Mouse (Mus musculus) kidney, postnatal 36 days (tissue): Measurements from ENCODE around the gene Spag9.

Experiments used
- DNase-seq, 2 experiments: peaks; one replicate each; pipeline ENCODE4 v3.0.0; 2021 to 2022; ENCODE audit warnings: mixed read lengths in 2 of 2

Gene Spag9

GRCm38 (mm10) chr11:94135581-94136001 lies 139.7 kb downstream of the Spag9 start:
- DNase-seq, result peak; percentile 52 to 69

DNA sequence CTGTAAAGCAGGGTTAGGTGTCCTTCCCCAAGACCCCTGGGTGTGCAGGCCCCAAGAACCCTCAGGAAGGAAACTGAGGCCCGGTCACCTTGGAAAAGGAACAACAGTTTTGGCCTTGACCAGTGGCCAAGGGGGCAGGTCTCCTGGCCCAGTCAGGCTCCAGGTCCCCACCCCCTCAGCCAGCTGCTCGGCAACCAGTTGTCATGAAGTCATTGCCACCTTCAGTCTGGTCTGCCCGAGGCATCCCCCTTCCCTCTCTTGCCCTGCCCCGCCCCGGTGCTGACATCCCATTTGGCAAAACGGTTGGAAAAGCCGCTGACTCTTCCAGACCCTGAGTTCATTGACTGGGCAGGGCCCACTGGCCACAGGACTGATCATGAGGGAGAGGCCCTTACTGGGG lies 140.8 kb downstream of the Spag9 start:
- peak; percentile 74 to 81 for DNase-seq

DNA sequence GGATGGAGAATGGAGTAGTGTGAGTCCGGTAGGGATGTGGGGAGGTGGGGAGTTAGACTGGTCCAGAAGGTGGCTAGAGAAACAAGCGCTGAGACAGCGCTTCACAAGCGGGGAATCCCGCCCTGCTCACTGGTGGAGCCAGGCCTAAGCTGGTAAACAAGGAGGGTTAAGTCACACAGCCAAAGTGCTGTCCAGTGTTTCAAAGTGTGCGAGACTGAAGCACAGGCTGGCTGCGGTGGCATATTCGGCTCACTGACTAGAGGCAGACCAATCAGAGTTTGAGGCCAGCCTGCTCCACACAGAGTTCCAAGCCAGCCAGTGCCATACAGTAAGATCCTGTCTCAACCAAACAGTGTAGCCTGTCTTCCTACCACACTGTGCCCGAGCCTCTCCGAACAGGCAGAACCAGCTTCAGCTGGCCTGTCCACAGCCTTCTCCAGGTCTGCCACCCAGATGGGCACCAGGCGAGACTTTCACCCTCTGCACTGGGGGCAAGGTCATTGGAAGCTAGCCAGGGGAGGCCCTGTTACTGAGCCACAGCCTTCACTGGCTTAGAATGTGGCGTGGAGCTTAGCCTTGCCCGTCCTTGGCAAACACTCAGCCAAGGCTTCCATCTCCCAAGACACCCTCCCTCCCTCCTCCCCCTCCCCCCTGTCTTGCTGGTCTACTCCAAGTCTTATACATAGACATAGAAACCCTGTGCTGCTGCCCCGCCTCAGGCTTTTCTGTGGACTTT lies 141.6 kb downstream of the Spag9 start:
- DNase-seq, result peak; percentile 94 to 97

DNA sequence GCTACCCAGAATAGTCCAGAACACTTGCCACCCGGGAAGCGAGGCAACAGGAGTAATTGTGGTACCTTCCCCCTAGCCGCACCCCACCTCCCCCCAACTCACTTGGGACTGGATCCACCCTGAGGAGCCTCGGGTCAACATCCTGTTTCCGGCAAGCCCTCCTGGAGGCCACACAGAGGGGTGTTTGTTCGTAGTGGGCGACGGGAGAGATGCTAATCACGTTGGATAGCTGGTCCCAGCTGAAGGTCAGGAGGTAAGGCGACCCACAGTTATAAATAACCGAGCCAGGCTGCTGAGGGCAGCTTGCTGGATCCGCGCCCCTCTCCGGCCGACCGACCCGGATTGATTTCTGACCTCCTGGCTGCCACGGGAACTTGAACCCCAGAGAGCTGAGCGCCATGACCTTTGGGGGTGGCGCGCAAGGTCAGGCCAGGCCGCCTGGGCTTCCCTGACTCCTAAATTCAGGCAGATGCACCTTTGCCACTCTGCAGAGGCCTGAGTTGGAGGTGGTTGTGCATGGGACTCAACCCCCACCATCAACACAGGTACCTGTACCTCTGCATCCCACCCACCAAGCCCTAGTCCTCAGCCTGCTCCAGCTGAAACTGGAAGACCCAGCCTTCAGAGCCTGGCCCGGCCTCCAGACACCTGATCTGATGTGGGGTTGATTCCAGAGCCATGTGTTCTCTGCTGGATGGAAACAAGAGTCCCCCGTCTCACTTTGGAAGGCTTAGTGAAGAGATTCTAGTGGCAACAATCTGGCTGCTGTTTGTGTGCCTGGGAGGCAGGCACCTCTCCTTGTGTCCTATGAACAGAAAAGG lies 142.7 kb downstream of the Spag9 start:
- DNase-seq, result peak; percentile 82

DNA sequence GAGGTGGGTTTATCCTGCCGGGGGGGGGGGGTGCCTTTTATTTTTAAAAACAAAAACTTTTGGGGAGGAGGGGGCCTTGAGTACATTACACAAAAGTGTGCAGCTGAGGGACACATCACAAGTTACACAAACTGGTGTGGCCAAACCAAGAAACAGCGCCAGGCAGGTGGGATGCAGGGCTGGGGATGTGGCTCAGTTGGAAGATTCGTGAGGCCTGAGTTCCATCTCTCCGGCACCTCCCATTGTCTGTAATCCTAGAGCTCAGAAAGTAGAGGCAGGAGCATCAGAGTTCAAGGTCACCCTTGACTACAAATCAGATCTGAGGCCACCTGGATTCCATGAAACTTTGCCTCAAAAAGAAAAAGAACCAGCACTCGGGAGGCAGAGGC lies 143.3 kb downstream of the Spag9 start:
- no peak for DNase-seq

DNA sequence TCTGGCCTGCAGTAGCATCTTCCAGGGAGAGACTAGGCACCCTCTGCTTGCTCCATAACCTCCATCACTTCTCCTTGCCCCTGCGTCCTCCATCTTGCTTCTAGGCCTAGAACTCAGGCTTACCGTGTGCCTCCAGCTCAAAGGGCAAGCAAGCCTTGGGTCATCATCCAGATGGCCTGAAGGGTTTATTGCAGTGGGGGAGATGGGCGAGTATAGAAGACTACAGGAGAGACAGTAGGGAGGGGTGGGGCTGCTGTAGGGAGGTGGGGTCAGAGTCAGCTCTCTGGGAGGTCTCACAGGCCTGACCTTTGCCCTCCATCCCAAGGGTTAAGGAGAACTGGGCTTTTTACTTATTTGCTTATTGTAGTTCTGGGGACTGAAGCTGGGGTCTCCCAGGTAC lies 144.6 kb downstream of the Spag9 start:
- no peak for DNase-seq

DNA sequence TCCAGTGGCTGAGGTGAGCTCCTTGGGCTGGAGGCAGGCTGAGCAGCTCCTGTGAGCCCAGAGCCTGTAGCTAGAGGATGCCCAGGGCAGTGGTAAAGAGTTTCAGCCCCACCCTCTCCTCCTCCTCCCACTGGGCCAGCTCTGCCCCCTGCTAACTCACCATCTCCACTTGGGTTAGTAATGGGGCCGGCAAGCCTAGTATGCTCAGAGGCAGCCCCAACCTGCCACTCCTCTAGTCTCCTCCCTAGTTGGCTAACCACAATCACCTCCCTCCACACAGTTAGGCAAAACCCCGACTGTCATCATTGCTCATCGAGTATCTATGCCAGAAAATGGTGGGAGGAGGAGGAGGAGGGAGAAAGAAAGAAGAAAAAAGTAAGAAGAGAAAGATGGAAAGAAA lies 145.7 kb downstream of the Spag9 start:
- no peak for DNase-seq

DNA sequence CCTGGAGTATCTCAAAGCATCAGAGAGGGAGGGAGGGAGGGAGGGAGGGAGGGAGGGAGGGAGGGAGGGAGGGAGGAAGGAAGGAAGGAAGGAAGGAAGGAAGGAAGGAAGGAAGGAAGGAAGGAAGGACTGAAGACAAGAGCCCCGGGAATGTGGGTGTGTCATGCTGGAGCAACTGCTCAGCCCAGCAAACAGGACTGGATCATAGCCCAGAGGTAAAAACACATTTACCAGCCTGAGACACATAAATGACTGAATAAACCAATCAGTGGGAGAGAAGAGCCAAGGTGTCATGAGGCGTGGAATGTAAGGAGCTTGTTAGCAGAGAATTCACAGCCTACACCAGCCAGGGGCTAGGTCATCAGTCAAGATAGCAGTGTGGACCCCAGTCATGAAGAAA lies 147.4 kb downstream of the Spag9 start:
- DNase-seq, result peak in 1 of 2 experiments; percentile 59

DNA sequence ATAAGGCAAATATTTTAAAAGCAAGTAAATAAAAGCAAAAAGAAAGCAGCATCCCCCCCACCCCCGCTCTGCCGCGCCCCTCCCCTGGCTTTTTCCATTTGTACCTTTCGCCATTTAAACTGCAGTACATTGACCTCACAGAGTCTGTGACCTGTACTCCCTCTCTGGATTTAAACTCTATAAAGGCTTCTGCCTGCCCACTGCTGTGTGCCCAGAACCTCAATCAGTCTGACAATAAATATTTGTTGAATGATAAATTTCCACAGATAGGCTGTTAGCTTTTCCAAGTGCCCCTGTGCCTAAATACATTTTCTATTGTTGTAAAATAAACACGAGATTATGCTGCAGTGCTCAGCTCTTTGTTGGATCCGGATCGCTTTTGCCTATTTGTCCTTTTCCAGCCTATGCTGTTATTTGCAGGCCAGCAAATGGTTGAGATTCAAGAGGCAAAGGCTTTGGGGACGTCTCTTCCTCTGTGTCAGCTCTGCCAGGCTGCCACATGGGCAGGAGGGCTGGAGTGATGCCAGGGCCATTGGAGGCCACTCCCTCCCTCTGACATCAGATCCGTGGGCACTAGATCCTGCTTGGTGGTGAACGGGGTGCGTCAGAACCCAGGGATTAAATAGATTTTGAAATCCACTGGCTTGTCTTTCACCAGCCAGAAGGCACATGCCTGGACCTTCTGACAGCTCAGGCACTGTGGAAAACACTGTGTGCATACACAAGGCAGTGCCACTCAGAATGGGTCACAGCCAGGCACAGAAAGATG lies 149.1 kb downstream of the Spag9 start:
- peak; percentile 89 to 93 for DNase-seq

- no peak for DNase-seq
Observed at GRCm38 (mm10) chr11:94146049-94146605, 150.2 kb downstream of the Spag9 start.

DNA sequence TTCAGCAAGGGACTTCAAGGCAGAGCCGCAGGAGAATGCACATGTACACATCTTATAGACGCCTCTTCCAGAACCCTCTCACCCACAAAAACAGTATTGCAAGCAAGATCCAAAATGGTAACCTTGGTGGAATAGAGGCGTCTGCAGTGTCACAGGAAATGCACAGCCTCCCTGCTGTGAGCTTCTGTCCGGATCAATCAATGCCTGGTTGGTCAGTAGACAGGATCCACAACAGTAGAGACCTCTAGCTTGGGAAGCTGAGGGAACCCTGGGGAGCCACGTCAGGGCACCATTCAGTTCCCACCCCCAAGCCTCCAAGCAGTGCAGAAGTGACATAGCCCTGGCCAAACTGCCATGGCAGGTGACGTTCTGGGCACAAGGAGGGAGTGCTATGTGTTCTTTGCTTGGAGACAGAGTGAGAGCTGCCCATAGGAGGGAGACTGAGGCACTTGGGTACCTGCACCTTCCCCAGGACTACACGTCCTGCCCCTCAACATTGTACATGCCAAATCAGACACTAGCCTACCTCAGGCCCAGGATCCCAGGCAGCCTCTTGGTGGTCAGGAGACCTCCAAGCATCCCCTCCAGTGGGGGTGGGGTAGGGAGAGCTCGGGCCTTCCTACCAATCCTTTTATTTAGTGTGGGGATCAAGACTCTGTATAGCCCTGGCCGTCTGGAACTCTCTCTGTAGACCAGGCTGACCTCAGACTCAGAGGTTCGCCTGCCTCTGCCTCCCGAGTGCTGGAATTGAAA lies 151.0 kb downstream of the Spag9 start:
- no peak for DNase-seq

GRCm38 (mm10) chr11:94148105-94148696 lies 152.3 kb downstream of the Spag9 start:
- DNase-seq, result no peak

DNA sequence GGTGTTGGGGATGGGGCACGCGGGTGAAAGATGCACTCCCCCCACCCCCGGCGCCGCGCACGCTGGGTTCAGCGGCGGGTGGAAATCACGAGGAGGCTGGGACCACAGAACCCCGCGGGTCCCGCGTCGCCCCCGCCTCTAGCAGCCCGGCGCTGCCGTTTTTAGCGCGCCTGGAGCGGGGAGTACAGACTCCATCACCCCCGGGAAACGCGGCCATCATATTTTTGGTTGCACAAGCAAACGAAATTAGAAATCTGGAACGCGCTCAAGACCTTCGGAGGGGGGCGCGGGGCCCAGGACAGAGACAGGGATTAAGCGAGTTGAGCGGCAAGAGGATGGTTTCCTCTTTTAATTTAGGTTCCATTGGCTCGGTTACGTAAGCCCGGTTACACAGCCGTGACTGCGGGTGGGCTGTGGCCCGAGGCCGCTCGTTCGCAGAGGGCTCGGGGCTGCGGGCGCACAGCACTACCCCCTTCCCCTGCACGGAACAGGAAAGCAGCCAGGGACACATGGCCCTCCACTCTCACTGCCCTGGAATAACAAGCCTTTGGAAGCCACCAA lies 153.1 kb downstream of the Spag9 start:
- DNase-seq, result peak in 1 of 2 experiments; percentile 55

DNA sequence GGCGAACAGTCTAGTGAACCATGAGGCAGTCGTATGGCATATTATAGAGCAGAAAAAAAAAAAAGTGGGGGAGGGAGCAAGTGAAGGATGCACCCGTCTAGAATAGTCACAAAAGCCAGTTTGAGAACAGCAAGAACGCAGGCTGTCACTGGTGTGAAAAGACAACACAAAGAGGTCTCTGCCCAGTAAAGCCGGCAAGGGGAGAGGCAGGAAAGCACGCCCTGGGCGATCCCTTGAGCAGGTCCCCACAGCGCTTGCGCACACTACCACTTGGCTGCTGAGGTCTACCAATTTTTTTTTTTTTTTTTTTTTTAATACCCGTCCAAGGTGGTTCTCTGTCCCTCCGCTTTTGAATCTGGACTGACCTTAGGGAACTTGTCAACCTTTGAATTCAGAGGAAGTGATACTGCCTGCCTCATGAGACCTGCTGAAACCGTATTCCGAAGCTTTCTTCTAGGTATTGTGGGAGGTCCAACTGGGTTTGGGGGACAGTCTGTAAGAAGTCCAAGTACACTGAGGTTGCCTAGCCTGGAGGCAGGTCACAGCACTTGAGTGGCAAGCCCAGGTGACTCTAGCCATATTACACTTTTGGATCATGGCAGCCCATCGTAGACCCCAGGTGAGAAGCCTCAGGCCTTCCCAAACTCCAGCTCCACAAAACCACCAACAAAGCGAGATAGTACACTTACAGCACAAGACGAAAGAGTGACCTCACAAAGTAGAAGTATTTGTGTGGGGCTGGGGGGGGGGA lies 153.8 kb downstream of the Spag9 start:
- peak; percentile 58 to 75 for DNase-seq

DNA sequence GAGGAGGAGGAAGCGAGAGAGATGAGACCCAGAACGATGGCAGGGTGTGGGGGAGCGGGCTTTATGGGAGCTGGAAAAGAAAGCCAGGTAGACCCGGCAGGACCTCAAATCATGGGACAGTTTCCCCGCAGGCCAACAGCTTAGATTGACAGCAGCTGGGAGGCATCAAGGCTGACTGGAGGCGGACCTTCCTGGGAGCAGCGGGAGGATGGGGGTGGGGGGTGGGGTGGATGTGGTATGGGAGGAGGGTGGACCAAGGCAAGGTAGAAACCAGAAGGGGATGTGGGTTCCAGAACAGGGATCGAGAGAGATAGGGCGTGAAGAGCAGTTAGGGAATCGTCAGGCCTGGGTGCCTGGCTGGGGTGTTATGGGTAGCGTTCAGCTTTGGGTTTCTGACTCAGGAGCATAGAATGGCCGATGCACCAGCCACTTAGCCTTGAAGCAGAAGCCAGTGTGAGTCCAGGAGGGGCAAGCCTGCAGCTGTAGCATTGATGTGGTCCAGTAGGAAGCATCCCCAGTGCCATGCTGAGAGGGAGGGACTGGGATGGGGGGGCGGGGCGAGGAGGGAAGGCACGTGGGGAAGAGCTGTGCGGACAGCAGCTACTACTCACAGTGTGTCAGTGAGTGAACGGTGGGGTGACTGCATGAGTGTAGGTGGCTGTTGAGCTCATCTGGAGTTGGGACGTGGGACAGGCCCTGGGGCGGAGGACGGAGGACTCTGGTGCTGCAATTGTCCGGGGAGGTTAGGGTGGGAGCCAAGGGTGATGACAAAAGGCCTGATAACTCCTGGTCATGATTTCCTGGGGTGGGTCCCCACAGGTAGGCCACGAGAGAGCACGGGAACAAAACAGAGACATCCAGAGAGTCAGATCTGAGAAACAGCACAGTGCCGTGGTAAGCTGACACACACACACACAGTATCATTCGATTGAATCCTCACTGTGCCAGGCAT lies 154.9 kb downstream of the Spag9 start:
- DNase-seq, result no peak

GRCm38 (mm10) chr11:94154201-94154600 lies 158.3 kb downstream of the Spag9 start:
- no peak for DNase-seq

GRCm38 (mm10) chr11:94158521-94158920 lies 162.6 kb downstream of the Spag9 start:
- peak; percentile 89 to 95 for DNase-seq

DNA sequence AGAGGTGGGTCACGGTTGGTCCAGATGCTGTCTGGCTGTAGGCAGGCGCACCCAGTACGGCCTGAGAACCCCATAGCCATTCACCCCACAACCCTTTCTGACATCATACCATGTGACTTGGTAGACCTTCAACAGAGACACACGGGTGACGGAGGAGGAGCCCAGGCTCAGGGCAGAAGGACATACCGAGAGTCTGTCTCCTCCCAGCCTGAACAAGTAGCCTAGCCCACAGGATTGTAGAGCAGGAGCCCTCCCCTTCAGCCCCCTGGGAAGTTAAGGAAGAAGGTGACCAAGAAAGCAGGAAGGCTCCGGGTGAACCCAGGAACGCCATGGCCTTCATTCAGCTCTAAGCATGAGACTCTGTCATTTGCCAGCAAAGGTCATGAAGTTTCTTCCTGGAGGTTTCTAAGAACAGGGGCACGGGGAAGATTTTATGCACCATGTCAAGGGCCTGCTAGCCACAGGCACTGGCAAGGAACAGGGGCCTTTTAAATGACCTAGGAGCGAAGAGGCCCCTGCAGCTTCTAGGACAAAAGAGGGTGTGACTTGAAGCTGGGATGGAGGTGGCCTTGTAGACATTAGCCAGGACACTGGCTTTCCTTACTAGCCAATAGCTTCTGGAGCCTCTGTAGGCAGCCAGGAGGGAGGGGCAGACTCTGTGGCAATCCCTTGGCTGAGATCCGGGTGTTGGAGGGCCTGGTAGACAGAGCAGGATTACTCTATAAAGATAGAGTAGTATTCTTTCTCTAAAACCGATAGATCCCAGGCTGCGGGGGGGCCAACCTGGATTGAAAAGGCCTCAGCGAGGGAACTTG lies 163.4 kb downstream of the Spag9 start:
- DNase-seq, result peak; percentile 75 to 78
